Mouse (Mus musculus) bone marrow macrophage, adult 2 months (primary cell): ENCODE measurements around the gene Pabpc4. TPM values are rescaled to one million over a fixed set of nuclear protein-coding genes. Genes with fewer than 3 reads are reported as not detected.
"Not testable (repeated sequence)": the region's sequence is repeated elsewhere in the genome, so short reads cannot be mapped to it uniquely, and the experiment has no call there.

ENCODE experiments used
- H3K27ac ChIP-seq: 2 replicates; pipeline ENCODE4 v1.5.1; 2012; ENCODE audit warnings: low read depth, low read length; ENCODE audit not compliant: insufficient read depth
- H3K4me1 ChIP-seq: 2 replicates; pipeline ENCODE4 v1.6.1; 2012; ENCODE audit warnings: low read length; ENCODE audit not compliant: control insufficient read depth, insufficient read depth
- H3K4me3 ChIP-seq: 2 replicates; pipeline ENCODE4 v1.5.1; 2012; ENCODE audit warnings: mild to moderate bottlenecking, low read length, moderate library complexity; ENCODE audit not compliant: insufficient read depth
- CTCF ChIP-seq: IDR thresholded peaks from 2 replicates; pipeline ENCODE4 v1.5.1; 2012; ENCODE audit warnings: low read depth, mild to moderate bottlenecking, low read length, moderate library complexity
- POLR2A ChIP-seq: IDR thresholded peaks from 2 replicates; pipeline ENCODE4 v1.6.1; 2012; ENCODE audit warnings: mild to moderate bottlenecking, low read depth, low read length, borderline replicate concordance
- polyA plus RNA-seq: library from polyadenylated mRNA; stranded (reverse); fragments of >200 nt; gene quantifications from 2 replicates; pipeline ENCODE4 v1.2.4, GENCODE M21; 2012; ENCODE audit not compliant: missing spikeins, insufficient read depth, insufficient read length

Gene Pabpc4
- polyA plus RNA-seq, 1 experiment, result 18.3 TPM

DNA sequence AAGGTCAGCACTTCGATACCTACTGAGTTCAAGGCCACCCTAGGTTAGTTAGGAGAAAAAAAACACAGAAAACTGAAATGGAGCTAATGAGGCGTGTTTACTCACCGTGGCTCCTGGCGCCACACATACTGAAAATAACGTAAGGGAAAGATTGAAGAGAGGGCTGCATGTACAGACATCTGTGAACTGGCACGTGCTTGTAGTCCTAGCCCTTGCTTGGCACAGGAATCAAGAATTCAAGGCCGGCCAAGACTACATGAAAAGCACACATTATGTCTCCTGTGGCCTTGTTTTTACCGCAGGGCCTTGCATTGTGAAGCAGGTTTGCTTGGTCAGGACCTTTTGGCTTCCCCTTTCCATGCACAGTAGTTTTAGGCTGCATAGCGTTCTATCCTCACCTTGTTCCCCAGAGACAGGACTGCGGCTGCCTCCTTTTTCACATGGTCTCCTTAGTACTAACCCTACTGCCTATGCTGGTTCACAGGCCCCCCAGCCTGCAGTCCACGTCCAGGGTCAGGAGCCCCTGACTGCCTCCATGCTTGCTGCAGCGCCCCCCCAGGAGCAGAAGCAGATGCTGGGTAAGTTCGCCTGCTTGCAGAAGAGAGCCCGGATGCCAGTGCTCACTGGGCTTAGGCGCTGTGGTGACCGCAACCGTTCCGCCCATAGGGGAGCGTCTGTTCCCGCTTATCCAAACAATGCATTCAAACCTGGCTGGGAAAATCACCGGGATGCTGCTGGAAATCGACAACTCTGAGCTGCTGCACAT is 35.2 kb downstream of the Pabpc4 start:
- no peak overlapping the region for H3K4me3 ChIP-seq
- no peaks in the 10 kb centered on the region for H3K4me1 ChIP-seq
- no peak for TF ChIP-seq CTCF
- TF ChIP-seq POLR2A, result no peak
- H3K27ac ChIP-seq, result no peak overlapping the region

GRCm38 (mm10) chr4:123298226-123298625 is 36.1 kb downstream of the Pabpc4 start:
- no peaks in the 10 kb centered on the region for H3K4me1 ChIP-seq
- no peak overlapping the region for H3K27ac ChIP-seq
- no peak for TF ChIP-seq POLR2A
- no peak for TF ChIP-seq CTCF
- H3K4me3 ChIP-seq, result no peak overlapping the region

DNA sequence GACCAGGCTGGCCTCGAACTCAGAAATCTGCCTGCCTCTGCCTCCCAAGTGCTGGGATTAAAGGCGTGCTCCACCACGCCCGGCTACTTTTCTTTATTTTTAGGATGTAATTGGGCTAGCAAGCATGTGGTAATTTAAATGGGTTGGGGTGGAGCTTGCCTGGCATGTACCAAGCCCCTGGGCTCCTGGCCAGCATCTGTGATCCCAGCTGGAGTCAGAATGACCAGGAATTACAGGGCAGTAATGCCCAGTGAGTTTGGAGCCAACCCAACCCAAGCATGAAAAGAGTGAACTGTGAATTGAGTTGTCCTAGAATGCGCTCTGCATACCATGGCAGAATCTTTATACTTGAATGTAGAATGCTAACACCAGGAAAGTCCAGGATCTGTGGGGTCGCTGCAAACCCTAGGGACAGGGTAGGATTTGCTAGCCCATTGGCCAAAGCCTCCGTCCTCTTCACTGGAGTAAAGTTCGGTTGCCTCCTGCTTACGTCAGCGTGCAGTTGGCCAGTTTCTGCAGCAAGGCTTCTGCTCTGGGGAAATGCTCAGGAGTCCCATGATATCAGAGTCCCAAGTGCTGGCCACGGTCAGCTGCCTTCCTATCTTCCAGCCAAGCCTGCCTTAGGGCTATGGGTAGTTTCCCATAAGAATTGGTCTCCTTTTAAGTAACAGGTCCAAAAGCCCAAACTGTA is 37.0 kb downstream of the Pabpc4 start:
- no peak for TF ChIP-seq CTCF
- TF ChIP-seq POLR2A, result no peak
- Histone ChIP-seq H3K4me1 (no peaks in the 10 kb centered on the region), H3K27ac (no peak overlapping the region), H3K4me3 (no peak overlapping the region)

DNA sequence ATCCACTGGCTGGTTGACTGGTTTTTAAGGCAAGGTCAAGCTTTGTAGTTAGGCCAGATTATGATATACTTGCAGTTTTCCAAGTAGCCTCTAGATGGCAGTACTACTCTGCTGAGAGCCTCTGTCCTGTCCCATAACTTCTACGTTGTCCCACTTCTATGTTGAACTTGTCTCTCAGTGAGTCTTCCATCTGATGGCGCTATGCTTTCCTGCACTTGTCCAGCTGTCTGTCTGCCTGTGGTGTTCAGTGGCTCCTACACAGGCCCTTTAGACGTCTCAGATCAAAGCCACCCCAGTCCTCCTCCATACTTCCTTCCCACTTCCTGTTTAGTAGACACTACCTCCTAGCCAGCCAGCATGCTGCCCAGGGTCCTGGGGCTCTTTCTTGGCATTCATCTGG is 43.6 kb downstream of the Pabpc4 start:
- H3K4me1 ChIP-seq, result no peaks in the 10 kb centered on the region
- no peak overlapping the region for H3K4me3 ChIP-seq
- TF ChIP-seq POLR2A (no peak), CTCF (peak; percentile 84)
- H3K27ac ChIP-seq, result no peak overlapping the region

- H3K4me1 ChIP-seq, result no peaks in the 10 kb centered on the region
- no peak overlapping the region for H3K27ac ChIP-seq
- TF ChIP-seq POLR2A, result no peak
- TF ChIP-seq CTCF, result no peak
- no peak overlapping the region for H3K4me3 ChIP-seq
Observed at GRCm38 (mm10) chr4:123306999-123307398, 44.8 kb downstream of the Pabpc4 start.

- Histone ChIP-seq H3K4me1 (peaks cover 3% of the 10 kb centered on the region), H3K27ac (no peak overlapping the region), H3K4me3 (no peak overlapping the region)
- TF ChIP-seq CTCF, result no peak
- no peak for TF ChIP-seq POLR2A
Observed at GRCm38 (mm10) chr4:123308292-123308691, 46.1 kb downstream of the Pabpc4 start.

DNA sequence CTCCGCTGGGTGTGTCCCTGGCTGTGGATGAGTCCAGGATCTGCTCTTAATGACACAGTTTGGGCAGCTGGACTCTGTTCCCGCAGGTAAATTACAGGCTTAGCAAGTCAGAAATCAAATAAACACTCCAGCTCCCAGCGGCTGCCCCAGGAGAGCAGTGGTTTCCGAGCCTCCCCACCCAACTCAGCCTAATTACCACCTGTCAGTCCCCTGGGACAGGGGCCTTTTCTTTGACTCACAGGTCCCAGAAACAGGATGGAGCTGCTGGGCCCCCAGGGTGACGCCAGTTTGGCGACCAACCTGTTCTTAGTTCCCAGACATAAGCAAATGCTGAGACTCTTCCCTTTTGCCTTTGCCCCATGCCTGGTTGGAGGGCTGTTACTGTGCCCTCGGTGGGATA is 49.7 kb downstream of the Pabpc4 start:
- no peak overlapping the region for H3K27ac ChIP-seq
- TF ChIP-seq CTCF, result no peak
- TF ChIP-seq POLR2A, result no peak
- H3K4me1 ChIP-seq, result peaks cover 7% of the 10 kb centered on the region
- no peak overlapping the region for H3K4me3 ChIP-seq

GRCm38 (mm10) chr4:123313010-123313409 is 50.9 kb downstream of the Pabpc4 start:
- TF ChIP-seq POLR2A (no peak), CTCF (no peak)
- H3K4me1 ChIP-seq, result peaks cover 7% of the 10 kb centered on the region
- H3K27ac ChIP-seq, result no peak overlapping the region
- no peak overlapping the region for H3K4me3 ChIP-seq

- TF ChIP-seq CTCF, result no peak
- TF ChIP-seq POLR2A, result no peak
- H3K4me3 ChIP-seq, result no peak overlapping the region
- H3K4me1 ChIP-seq, result peaks cover 7% of the 10 kb centered on the region
- no peak overlapping the region for H3K27ac ChIP-seq
Observed at GRCm38 (mm10) chr4:123314497-123314896, 52.3 kb downstream of the Pabpc4 start.

DNA sequence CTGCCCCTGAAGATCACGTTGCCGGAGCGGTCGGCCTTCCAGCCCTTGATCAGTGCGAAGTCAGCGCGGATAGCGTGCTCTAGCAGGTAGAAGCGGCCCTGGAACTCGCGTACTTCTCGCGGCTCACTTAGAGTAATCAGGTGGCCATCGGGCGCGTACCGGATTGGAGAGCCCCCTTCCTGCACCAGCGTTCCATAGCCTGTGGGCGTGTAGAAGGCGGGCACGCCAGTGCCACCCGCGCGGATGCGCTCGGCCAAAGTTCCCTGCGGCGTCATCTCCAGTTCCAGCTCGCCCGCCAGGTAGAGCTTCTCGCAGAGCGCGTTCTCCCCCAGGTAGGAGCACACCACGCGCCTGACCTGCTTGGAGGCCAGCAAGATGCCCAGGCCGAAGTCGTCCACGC is 60.8 kb downstream of the Pabpc4 start:
- H3K4me1 ChIP-seq, H3K27ac ChIP-seq, H3K4me3 ChIP-seq: not testable (repeated sequence)
